Mouse (Mus musculus) cerebellum, adult 2 months (tissue): ENCODE measurements around the gene Ivd. TPM values are rescaled to one million over a fixed set of nuclear protein-coding genes. Genes with fewer than 3 reads are reported as not detected.

ENCODE experiments used
- DNase-seq, 2 experiments: peaks; one replicate each; pipeline ENCODE4 v3.0.0; 2021
- H3K27ac ChIP-seq: fragments of 200-500 bp; 2 replicates; pipeline ENCODE4 v1.5.1; 2012; ENCODE audit warnings: low read length, control low read depth, inconsistent platforms; ENCODE audit not compliant: insufficient read depth
- H3K27me3 ChIP-seq: fragments of 200-500 bp; 2 replicates; pipeline ENCODE4 v1.6.1; 2012; ENCODE audit warnings: inconsistent platforms, mild to moderate bottlenecking, low read length, moderate library complexity; ENCODE audit not compliant: control insufficient read depth, insufficient read depth
- H3K4me1 ChIP-seq: fragments of 200-500 bp; 2 replicates; pipeline ENCODE4 v1.6.1; 2011; ENCODE audit warnings: low read length; ENCODE audit not compliant: control insufficient read depth, insufficient read depth
- H3K4me3 ChIP-seq: fragments of 200-500 bp; replicated peaks from 2 replicates; pipeline ENCODE3; 2011; ENCODE audit warnings: mild to moderate bottlenecking, low read depth, low read length, control low read depth; ENCODE audit not compliant: insufficient read depth
- CTCF ChIP-seq: fragments of 200-500 bp; IDR thresholded peaks from 2 replicates; pipeline ENCODE4 v1.5.1; 2011; ENCODE audit warnings: low read depth, mild to moderate bottlenecking, control low read depth, low read length, moderate library complexity, borderline replicate concordance; ENCODE audit not compliant: insufficient read depth
- POLR2A ChIP-seq: fragments of 200-500 bp; IDR thresholded peaks from 2 replicates; pipeline ENCODE4 v1.6.1; 2011; ENCODE audit warnings: low read length, control low read depth, borderline replicate concordance; ENCODE audit not compliant: insufficient read depth
- WGBS: fragments of 180-500 bp; shearing (Covaris S2); methylation state at CpG from one replicate; pipeline ENCODE4 v1.1.7; 2018; 5-methylcytosine and 5-hydroxymethylcytosine counted together
- polyA plus RNA-seq: library from polyadenylated mRNA; depleted of rRNA; stranded (reverse); fragments of >200 nt; gene quantifications from 2 replicates; pipeline ENCODE4 v1.2.3, GENCODE M21; 2012

Gene Ivd
- polyA plus RNA-seq, 1 experiment, result 134 TPM

- 88% methylated on average over 7 of the region's 7 CpGs for WGBS
- DNase-seq, result no peak
- no peaks in the 10 kb centered on the region for H3K27me3 ChIP-seq
- H3K27ac ChIP-seq, result no peak overlapping the region
- no peak overlapping the region for H3K4me3 ChIP-seq
- peaks cover 16% of the 10 kb centered on the region for H3K4me1 ChIP-seq
- TF ChIP-seq POLR2A (no peak), CTCF (no peak)
Observed at GRCm38 (mm10) chr2:118905433-118906117, 43.8 kb downstream of the Ivd start.

DNA sequence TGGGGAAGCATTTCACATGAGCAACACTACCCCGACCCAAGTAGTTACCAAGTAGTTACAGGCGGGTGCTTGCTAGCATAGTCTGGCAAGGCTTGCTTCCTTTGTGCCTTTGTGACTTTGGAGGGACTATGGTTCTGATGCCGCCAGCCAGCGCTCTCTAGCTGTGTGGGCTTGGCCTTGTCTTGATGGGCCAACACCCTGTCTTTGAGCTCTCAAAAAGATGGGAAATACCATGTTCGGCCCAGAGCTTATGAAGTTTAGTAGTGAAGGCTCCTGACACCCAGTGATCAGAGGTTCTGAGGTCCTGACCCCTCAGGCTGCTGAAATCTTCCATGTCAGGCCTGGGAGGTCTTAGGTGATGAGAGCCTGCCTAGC is 44.4 kb downstream of the Ivd start:
- TF ChIP-seq CTCF, result no peak
- TF ChIP-seq POLR2A, result no peak
- WGBS, result 76% methylated on average over 5 of the region's 5 CpGs
- no peaks in the 10 kb centered on the region for H3K27me3 ChIP-seq
- DNase-seq, result no peak
- no peak overlapping the region for H3K4me3 ChIP-seq
- peaks cover 18% of the 10 kb centered on the region for H3K4me1 ChIP-seq
- H3K27ac ChIP-seq, result no peak overlapping the region

GRCm38 (mm10) chr2:118907781-118908180 is 46.0 kb downstream of the Ivd start:
- 92% methylated on average over 3 of the region's 3 CpGs for WGBS
- TF ChIP-seq POLR2A (no peak), CTCF (no peak)
- H3K27ac ChIP-seq, result no peak overlapping the region

GRCm38 (mm10) chr2:118909151-118909550 is 47.4 kb downstream of the Ivd start:
- Histone ChIP-seq H3K4me3 (no peak overlapping the region), H3K4me1 (peaks cover 30% of the 10 kb centered on the region), H3K27ac (no peak overlapping the region), H3K27me3 (no peaks in the 10 kb centered on the region)
- WGBS, result 86% methylated on average over 1 of the region's 1 CpGs
- no peak for DNase-seq
- TF ChIP-seq CTCF (no peak), POLR2A (no peak)

More at GRCm38 (mm10) chr2:118907781-118908180, 46.0 kb downstream of the Ivd start:
- H3K27me3 ChIP-seq, result no peaks in the 10 kb centered on the region
- no peak for DNase-seq
- H3K4me1 ChIP-seq, result peaks cover 28% of the 10 kb centered on the region
- no peak overlapping the region for H3K4me3 ChIP-seq

DNA sequence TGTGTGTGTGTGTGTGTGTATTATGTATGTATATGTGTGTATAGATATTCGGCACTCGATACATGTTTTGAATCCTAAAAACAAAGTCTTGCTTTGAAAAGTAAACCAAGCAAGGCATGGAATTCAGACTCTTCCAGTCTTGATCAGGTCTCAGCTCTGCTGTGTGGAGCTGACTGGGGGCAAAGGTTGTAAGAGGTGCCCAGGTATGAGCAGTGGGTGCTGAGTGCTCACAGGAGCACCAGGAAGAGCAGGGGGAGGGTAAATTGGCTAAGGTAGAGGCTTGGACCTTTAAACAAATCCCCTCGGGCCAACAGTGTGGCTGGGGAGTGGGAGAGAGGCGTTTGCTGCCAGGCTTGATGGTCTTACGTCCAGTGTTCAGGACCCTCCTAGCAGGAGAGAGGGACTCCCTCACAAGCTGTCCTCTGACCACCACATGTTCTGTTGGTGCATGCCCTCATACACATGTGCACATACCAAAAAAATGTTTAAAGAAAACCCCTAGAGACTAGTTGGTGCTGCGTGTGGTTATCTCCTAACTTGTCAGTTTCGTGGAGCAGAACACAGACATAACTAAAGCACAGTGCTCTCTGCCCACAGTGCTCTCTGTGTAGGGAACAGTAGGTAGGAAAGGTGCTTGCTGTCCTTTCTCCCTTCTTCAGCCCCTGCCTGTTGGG is 49.0 kb downstream of the Ivd start:
- Histone ChIP-seq H3K27ac (no peak overlapping the region), H3K4me1 (peaks cover 37% of the 10 kb centered on the region), H3K4me3 (no peak overlapping the region), H3K27me3 (no peaks in the 10 kb centered on the region)
- TF ChIP-seq CTCF (no peak), POLR2A (no peak)
- WGBS, result 78% methylated on average over 7 of the region's 7 CpGs
- DNase-seq, result no peak

DNA sequence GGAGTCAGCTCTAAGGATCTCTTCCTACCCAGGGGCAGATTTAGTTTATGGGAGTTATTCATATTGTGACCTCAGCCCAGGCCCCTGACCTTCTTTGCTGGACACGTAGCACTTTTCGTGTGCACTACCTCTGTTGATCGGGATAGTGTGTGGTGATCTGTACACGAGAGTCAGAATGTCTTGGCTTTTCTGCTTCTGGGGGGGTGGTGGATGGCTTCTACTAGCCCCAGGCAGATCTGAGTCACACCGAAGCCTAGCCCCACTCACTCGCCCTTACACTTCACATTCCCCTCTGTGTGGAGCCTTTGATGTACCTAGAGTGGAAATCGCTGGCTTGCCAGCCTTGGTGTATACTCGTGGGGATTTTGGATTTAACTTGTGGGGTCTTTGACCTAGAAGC is 51.0 kb downstream of the Ivd start:
- Histone ChIP-seq H3K27me3 (no peaks in the 10 kb centered on the region), H3K27ac (no peak overlapping the region; the same call in 1 of the 2 replicates), H3K4me1 (peaks cover 46% of the 10 kb centered on the region), H3K4me3 (no peak overlapping the region)
- WGBS, result 84% methylated on average over 8 of the region's 8 CpGs
- TF ChIP-seq CTCF, result no peak
- no peak for DNase-seq

DNA sequence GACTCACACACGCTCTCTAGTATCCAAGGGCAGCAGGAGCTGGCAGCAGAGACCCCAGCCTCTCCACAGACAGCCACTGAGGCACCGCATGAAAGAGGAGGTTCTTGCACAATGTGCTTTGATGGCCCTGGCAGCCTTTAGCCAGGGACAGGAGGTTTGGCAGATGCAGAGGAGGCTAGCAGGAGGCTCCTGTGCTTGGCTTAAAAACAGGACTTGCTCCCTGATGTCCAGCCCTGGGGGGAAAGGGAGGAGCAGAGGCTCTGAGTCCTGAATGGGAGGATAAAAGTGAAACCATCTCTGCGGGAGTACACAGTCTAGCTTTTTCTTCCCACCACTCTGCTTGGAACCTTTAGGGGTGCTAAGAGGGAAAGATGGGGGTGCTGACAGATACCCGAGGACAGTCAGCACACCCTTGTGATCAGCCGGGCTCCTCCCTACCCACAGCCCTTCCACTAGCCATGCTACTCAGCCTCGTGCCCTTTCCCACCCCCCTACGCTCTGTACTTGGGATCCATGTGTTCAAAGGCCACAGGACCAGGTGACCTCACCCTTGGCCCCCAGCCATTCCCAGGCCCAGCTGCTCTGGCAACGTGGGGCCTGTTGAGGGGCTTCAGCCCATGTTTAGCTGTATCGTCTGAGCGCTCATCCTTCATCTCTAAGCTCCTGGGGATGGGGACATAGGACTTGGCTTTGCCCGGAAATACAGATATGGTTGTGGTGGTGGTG is 52.0 kb downstream of the Ivd start:
- DNase-seq, result peak; percentile 59 to 77
- peaks cover 46% of the 10 kb centered on the region for H3K4me1 ChIP-seq
- WGBS, result 22% methylated on average over 11 of the region's 11 CpGs
- TF ChIP-seq POLR2A (no peak), CTCF (no peak)
- no peak overlapping the region for H3K27ac ChIP-seq
- no peaks in the 10 kb centered on the region for H3K27me3 ChIP-seq
- H3K4me3 ChIP-seq, result peak overlapping the region; percentile 4

GRCm38 (mm10) chr2:118914685-118915084 is 52.9 kb downstream of the Ivd start:
- Histone ChIP-seq H3K4me3 (no peak overlapping the region), H3K27me3 (no peaks in the 10 kb centered on the region), H3K27ac (no peak overlapping the region), H3K4me1 (peaks cover 46% of the 10 kb centered on the region)
- TF ChIP-seq CTCF (no peak), POLR2A (no peak)
- WGBS, result 45% methylated on average over 8 of the region's 8 CpGs
- DNase-seq, result no peak
